Mouse (Mus musculus): Measurements from ENCODE around the gene Usp43.

Usp43 gene

GRCm38 (mm10) chr11:67921827-67922754 lies at the start of gene Usp43:
TSS of gene Usp43 (minus strand) at chr11:67922153.
- DNase-seq (ENCODE audit: low spot score): peak; percentile 91

- no peak for DNase-seq (ENCODE audit: low spot score)
Observed at GRCm38 (mm10) chr11:67967831-67968230, 45.9 kb upstream of the Usp43 start.

GRCm38 (mm10) chr11:67965905-67966878 lies 44.2 kb upstream of the Usp43 start, which contains the start of gene Stx8:
TSS of gene Stx8 (plus strand) at chr11:67966193.
- DNase-seq (ENCODE audit: low spot score): peak; percentile 93

- DNase-seq (ENCODE audit: low spot score): peak; percentile 78
Observed at GRCm38 (mm10) chr11:67965242-67965883, 43.4 kb upstream of the Usp43 start, which contains the start of gene Cfap52. TSS of gene Cfap52 (minus strand) at chr11:67965651.

GRCm38 (mm10) chr11:67964110-67964509 lies 42.2 kb upstream of the Usp43 start:
- DNase-seq (ENCODE audit: low spot score): no peak

GRCm38 (mm10) chr11:67954413-67954812 lies 32.5 kb upstream of the Usp43 start:
- no peak for DNase-seq (ENCODE audit: low spot score)

GRCm38 (mm10) chr11:67953604-67954003 lies 31.7 kb upstream of the Usp43 start:
- no peak for DNase-seq (ENCODE audit: low spot score)

GRCm38 (mm10) chr11:67949475-67949874 lies 27.5 kb upstream of the Usp43 start:
- no peak for DNase-seq (ENCODE audit: low spot score)

- no peak for DNase-seq (ENCODE audit: low spot score)
Observed at GRCm38 (mm10) chr11:67948229-67948628, 26.3 kb upstream of the Usp43 start.

GRCm38 (mm10) chr11:67932156-67932555 lies 10.2 kb upstream of the Usp43 start:
- DNase-seq (ENCODE audit: low spot score): no peak

GRCm38 (mm10) chr11:67926348-67927055 lies 4.5 kb upstream of the Usp43 start:
- no peak for DNase-seq (ENCODE audit: low spot score)

GRCm38 (mm10) chr11:67925000-67925399 lies 3.0 kb upstream of the Usp43 start:
- no peak for DNase-seq (ENCODE audit: low spot score)

GRCm38 (mm10) chr11:67923720-67924119 lies 1.8 kb upstream of the Usp43 start:
- DNase-seq (ENCODE audit: low spot score): no peak

- peak; percentile 83 for DNase-seq (ENCODE audit: low spot score)
Observed at GRCm38 (mm10) chr11:67922755-67923125, 787 bp upstream of the Usp43 start.

GRCm38 (mm10) chr11:67921091-67921826 lies 694 bp downstream of the Usp43 start:
- peak; percentile 47 for DNase-seq (ENCODE audit: low spot score)

GRCm38 (mm10) chr11:67920226-67920960 lies 1.6 kb downstream of the Usp43 start:
- no peak for DNase-seq (ENCODE audit: low spot score)

- no peak for DNase-seq (ENCODE audit: low spot score)
Observed at GRCm38 (mm10) chr11:67919593-67919992, 2.4 kb downstream of the Usp43 start.

- no peak for DNase-seq (ENCODE audit: low spot score)
Observed at GRCm38 (mm10) chr11:67917126-67917525, 4.8 kb downstream of the Usp43 start.

- no peak for DNase-seq (ENCODE audit: low spot score)
Observed at GRCm38 (mm10) chr11:67911074-67911473, 10.9 kb downstream of the Usp43 start.

- no peak for DNase-seq (ENCODE audit: low spot score)
Observed at GRCm38 (mm10) chr11:67903756-67904155, 18.2 kb downstream of the Usp43 start.

All from lung, postnatal 25 days (tissue).